ENCODE assay signal across 17 mouse cellular contexts in genomic region chr11:4862730-4863129, GRCm38 (mm10).
"Had no signal": no experiment of that assay in that cellular context is flagged by ENCODE, and none has a peak within 500 bp of the region (broad histone marks: within the 10 kb centered on the region; RNA-seq: fewer than 3 reads in every experiment).

No protein-coding gene starts in this region.

- H3K4me3 ChIP-seq: left cerebral cortex, adult 2 months; liver, embryonic 13.5 days; midbrain, embryonic 12.5 days; midbrain, embryonic 15.5 days; neural tube, embryonic 12.5 days; neural tube, embryonic 15.5 days; stomach, embryonic 15.5 days had no signal

- H3K27me3 ChIP-seq: midbrain, embryonic 12.5 days; midbrain, embryonic 15.5 days; neural tube, embryonic 12.5 days; neural tube, embryonic 15.5 days; stomach, embryonic 15.5 days had no signal

- DNase-seq: kidney, adult 2 months; kidney, postnatal 36 days; layer of hippocampus, postnatal 36 days; liver, embryonic 13.5 days; lung, adult 2 months; right cerebral cortex, adult 18-20 months; right cerebral cortex, postnatal 14 days; spleen, adult 18-20 months; thymus, postnatal 25 days had no signal

- H3K27ac ChIP-seq: kidney, postnatal 0 days; left cerebral cortex, adult 2 months; liver, embryonic 13.5 days; macrophage; midbrain, embryonic 12.5 days; neural tube, embryonic 12.5 days; neural tube, embryonic 15.5 days; stomach, embryonic 15.5 days had no signal

- H3K4me2 ChIP-seq: liver, embryonic 13.5 days; midbrain, embryonic 12.5 days; midbrain, embryonic 15.5 days; neural tube, embryonic 12.5 days; neural tube, embryonic 15.5 days; stomach, embryonic 15.5 days had no signal

- H3K9me3 ChIP-seq: liver, embryonic 13.5 days; midbrain, embryonic 12.5 days; midbrain, embryonic 15.5 days; neural tube, embryonic 12.5 days; neural tube, embryonic 15.5 days; stomach, embryonic 15.5 days had no signal

- ATAC-seq: midbrain, embryonic 15.5 days had no signal

- H3K4me1 ChIP-seq: liver, embryonic 13.5 days; midbrain, embryonic 12.5 days; midbrain, embryonic 15.5 days; neural tube, embryonic 12.5 days; neural tube, embryonic 15.5 days; stomach, embryonic 15.5 days had no signal

- H3K9ac ChIP-seq: liver, embryonic 13.5 days; midbrain, embryonic 12.5 days; midbrain, embryonic 15.5 days; neural tube, embryonic 12.5 days; neural tube, embryonic 15.5 days; stomach, embryonic 15.5 days had no signal

- H3K36me3 ChIP-seq: liver, embryonic 13.5 days; midbrain, embryonic 12.5 days; midbrain, embryonic 15.5 days; neural tube, embryonic 12.5 days; neural tube, embryonic 15.5 days; stomach, embryonic 15.5 days had no signal
